In the genomic region with DNA sequence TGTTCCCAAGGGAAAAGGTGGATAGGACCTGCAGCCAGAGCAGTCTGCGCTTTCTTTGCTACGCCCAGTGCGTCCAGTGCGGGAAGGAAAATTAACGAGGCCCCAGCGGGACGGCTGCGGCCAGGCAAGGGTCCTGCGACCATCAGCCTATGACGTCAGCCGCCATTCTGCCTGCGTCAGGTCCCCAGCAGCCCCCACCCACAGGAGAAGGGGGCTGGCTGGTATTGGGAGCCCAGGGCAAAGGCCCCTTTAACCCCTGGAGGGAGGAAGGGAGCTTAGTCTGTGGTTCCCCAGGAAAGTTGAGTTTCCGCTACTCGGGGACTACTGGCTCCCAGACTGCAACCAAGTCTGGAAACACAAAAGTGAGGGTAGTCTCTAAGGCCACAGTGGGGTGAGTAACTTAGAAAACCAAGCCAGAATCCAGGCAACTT, we compare ENCODE assay signal across 11 mouse cellular contexts. TPM values are rescaled to one million over a fixed set of nuclear protein-coding genes. Genes with fewer than 3 reads are reported as not detected.
DNase-seq lines count a peak whose midpoint lies in the region; ATAC-seq lines count a peak whose summit lies in the region.
"Had no signal": no experiment of that assay in that cellular context is flagged by ENCODE, and none has a peak within 500 bp of the region (broad histone marks: within the 10 kb centered on the region; RNA-seq: fewer than 3 reads in every experiment).

No protein-coding gene starts in this region.

- H3K4me1 ChIP-seq in embryonic facial prominence, embryonic 14.5 days (ENCODE audit: control insufficient read depth, insufficient read depth, low read length) = 0 out of 2 replicates have a peak, but pooled peaks cover 4% of the 10 kb centered on the region
- H3K4me1 ChIP-seq in limb, embryonic 10.5 days = peaks cover 16% of the 10 kb centered on the region

- intact Hi-C loops in left cerebral cortex, postnatal 4 days (cut with DNase I) = no loop called here

- no peaks in the 10 kb centered on the region for H3K36me3 ChIP-seq in embryonic facial prominence, embryonic 14.5 days (ENCODE audit: control insufficient read depth, insufficient read depth, low read length)
- H3K36me3 ChIP-seq in limb, embryonic 10.5 days = no peaks in the 10 kb centered on the region
- H3K36me3 ChIP-seq: lung, embryonic 15.5 days had no signal

- H3K4me3 ChIP-seq in embryonic facial prominence, embryonic 14.5 days (ENCODE audit: low read depth, low read length) = peak overlapping the region; percentile 11; the same call in 1 of the 2 replicates
- peak overlapping the region; percentile 32 for H3K4me3 ChIP-seq in limb, embryonic 10.5 days
- H3K4me3 ChIP-seq: heart, adult 2 months; lung, embryonic 15.5 days had no signal

- DNase-seq in left cerebral cortex, postnatal 4 days = peak; percentile 92
- DNase-seq in left cerebral cortex, adult 11 months (ENCODE audit: low spot score) = no peak
- peak; percentile 14 for DNase-seq in embryonic facial prominence, embryonic 14.5 days (ENCODE audit: low spot score)
- peak; percentile 66 for DNase-seq in limb, embryonic 10.5 days (ENCODE audit: low spot score)
- peak; percentile 68 for DNase-seq in retina, embryonic 14.5 days (ENCODE audit: low spot score)
- no peak for DNase-seq in gastrocnemius, postnatal 10 days
- DNase-seq in B cell, adult 2 months = no peak
- no peak for DNase-seq in kidney, adult 8-10 months
- DNase-seq: heart, adult 2 months had no signal

- 0% methylated on average over 14 of the region's 14 CpGs for WGBS in embryonic facial prominence, embryonic 14.5 days
- WGBS in limb, embryonic 10.5 days = 0% methylated on average over 14 of the region's 14 CpGs

- no peaks in the 10 kb centered on the region for H3K9me3 ChIP-seq in embryonic facial prominence, embryonic 14.5 days (ENCODE audit: control insufficient read depth, low read length)
- no peaks in the 10 kb centered on the region for H3K9me3 ChIP-seq in limb, embryonic 10.5 days (replicated peaks)
- H3K9me3 ChIP-seq: lung, embryonic 15.5 days had no signal

- H3K27ac ChIP-seq in embryonic facial prominence, embryonic 14.5 days (replicated peaks; ENCODE audit: low read depth, low read length) = no peak overlapping the region; the same call in 1 of the 2 replicates
- H3K27ac ChIP-seq in limb, embryonic 10.5 days = no peak overlapping the region
- H3K27ac ChIP-seq: heart, adult 2 months; lung, embryonic 15.5 days had no signal

- ATAC-seq in embryonic facial prominence, embryonic 14.5 days (ENCODE audit: low read depth) = no peak

- peaks cover 75% of the 10 kb centered on the region for H3K27me3 ChIP-seq in embryonic facial prominence, embryonic 14.5 days (replicated peaks; ENCODE audit: control insufficient read depth, insufficient read depth, low read length)
- peaks cover 94% of the 10 kb centered on the region for H3K27me3 ChIP-seq in limb, embryonic 10.5 days (ENCODE audit: low read depth, poor library complexity, severe bottlenecking)
- H3K27me3 ChIP-seq: CH12.LX had no signal

- no peak overlapping the region for H3K9ac ChIP-seq in embryonic facial prominence, embryonic 14.5 days (ENCODE audit: low read depth, low read length)
- H3K9ac ChIP-seq: lung, embryonic 15.5 days had no signal

- H3K4me2 ChIP-seq in embryonic facial prominence, embryonic 14.5 days (ENCODE audit: low read depth, low read length) = peak overlapping the region; percentile 32; the same call in 1 of the 2 replicates
- H3K4me2 ChIP-seq: lung, embryonic 15.5 days had no signal

RNA-seq across cellular contexts. Expression of a gene that starts 11.3 kb away (rescaled TPM):
- total RNA-seq in left cerebral cortex, postnatal 4 days (2021) = 1 to 10 TPM; 9.4 to 10.0 TPM
- polyA plus RNA-seq in embryonic facial prominence, embryonic 14.5 days (2014; fragmentation: Nextera tagmentation; extraction: Ambion mirVana) = 7.6 and 9.7 TPM in 2 replicates
- polyA plus RNA-seq in limb, embryonic 10.5 days (2016; fragmentation: Nextera tagmentation; extraction: Ambion mirVana) = 0.05 and 0.24 TPM in 2 replicates
- total RNA-seq in gastrocnemius, postnatal 10 days (2021) = under 1 TPM; 0.16 to 0.50 TPM
- total RNA-seq: CH12.LX; heart, adult 2 months had no signal
- polyA plus RNA-seq: heart, adult 2 months; lung, embryonic 15.5 days had no signal

RNA-seq across cellular contexts. Expression of a gene that starts 14.7 kb away (rescaled TPM):
- total RNA-seq in left cerebral cortex, postnatal 4 days (2021) = 10 to 100 TPM; 21.4 to 28.8 TPM
- 2.7 and 2.8 TPM in 2 replicates for polyA plus RNA-seq in embryonic facial prominence, embryonic 14.5 days (2014; fragmentation: Nextera tagmentation; extraction: Ambion mirVana)
- 0.05 and 0.06 TPM in 2 replicates for polyA plus RNA-seq in limb, embryonic 10.5 days (2016; fragmentation: Nextera tagmentation; extraction: Ambion mirVana)
- 1 to 10 TPM; 2.3 to 4.0 TPM for total RNA-seq in gastrocnemius, postnatal 10 days (2021)
- total RNA-seq: CH12.LX; heart, adult 2 months had no signal

Comparison
In these comparisons a context has a peak if more than half of its experiments do, and no peak if none do; other contexts are left out.
1. DNase-seq: peak in left cerebral cortex, postnatal 4 days (single experiment), embryonic facial prominence, embryonic 14.5 days (single experiment), limb, embryonic 10.5 days (single experiment) and retina, embryonic 14.5 days (single experiment); none in left cerebral cortex, adult 11 months (single experiment), gastrocnemius, postnatal 10 days (single experiment), B cell, adult 2 months (0 of 2) and kidney, adult 8-10 months (0 of 2).
2. RNA of a gene that starts 11.3 kb away (total RNA-seq): 9.4 to 10.0 TPM in left cerebral cortex, postnatal 4 days; 0.16 to 0.50 TPM in gastrocnemius, postnatal 10 days; every median in the first group is over 4 times any median in the second.
3. RNA of a gene that starts 14.7 kb away (total RNA-seq): 21.4 to 28.8 TPM in left cerebral cortex, postnatal 4 days; 2.3 to 4.0 TPM in gastrocnemius, postnatal 10 days; every median in the first group is over 4 times any median in the second.